In the genomic region with DNA sequence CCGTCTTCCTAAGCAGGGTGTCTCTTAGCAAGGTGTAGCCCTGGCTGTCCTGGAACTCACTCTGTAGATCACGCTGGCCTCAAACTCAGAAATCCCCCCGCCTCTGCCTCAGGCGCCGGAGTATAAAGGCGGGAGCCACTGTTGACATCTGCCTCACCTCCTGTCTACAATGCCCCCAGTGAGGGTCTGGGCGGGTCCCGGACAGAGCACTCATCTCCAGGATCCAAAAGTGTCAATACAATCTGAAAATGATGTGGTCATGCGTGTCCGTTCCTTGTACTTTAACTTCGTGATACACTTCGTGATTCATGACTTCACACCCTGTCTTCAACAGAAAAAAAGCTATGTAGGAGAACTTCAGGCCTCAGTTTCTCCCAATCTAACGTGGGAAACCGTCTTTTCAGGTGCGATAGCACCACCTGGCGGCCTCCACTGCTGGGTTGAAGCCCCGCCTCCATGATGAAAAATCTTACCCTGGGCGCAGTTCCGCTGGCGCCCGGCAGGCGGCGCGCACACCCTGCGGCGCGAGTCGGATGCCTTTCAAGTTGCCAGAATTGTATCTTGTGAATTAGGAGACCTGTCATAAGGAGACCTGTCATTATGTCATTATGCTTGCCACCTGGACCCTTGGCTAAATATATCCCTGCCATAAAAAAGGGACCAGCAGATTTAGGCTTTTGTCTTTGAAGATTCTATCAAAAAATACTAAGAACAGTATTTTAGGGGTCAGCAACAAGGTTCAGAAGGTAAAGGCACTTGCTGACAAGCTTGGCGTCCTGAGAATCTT, we compare ENCODE assay signal across 7 mouse cellular contexts. TPM values are rescaled to one million over a fixed set of nuclear protein-coding genes. Genes with fewer than 3 reads are reported as not detected.
DNase-seq lines count a peak whose midpoint lies in the region; ATAC-seq lines count a peak whose summit lies in the region.

No protein-coding gene starts in this region.

- 14% methylated on average over 29 of the region's 29 CpGs for WGBS in intestine, embryonic 16.5 days
- 13% methylated on average over 29 of the region's 29 CpGs for WGBS in limb, embryonic 10.5 days
- 10% methylated on average over 29 of the region's 29 CpGs for WGBS in midbrain, embryonic 12.5 days

- H3K9me3 ChIP-seq in intestine, embryonic 16.5 days (ENCODE audit: control insufficient read depth, low read length), result no peaks in the 10 kb centered on the region
- no peaks in the 10 kb centered on the region for H3K9me3 ChIP-seq in limb, embryonic 10.5 days (replicated peaks)
- H3K9me3 ChIP-seq in midbrain, embryonic 12.5 days, result no peaks in the 10 kb centered on the region

- H3K36me3 ChIP-seq in intestine, embryonic 16.5 days (ENCODE audit: control insufficient read depth, insufficient read depth, low read length), result no peaks in the 10 kb centered on the region
- peaks cover 5% of the 10 kb centered on the region for H3K36me3 ChIP-seq in limb, embryonic 10.5 days
- no peaks in the 10 kb centered on the region for H3K36me3 ChIP-seq in midbrain, embryonic 12.5 days

- H3K4me3 ChIP-seq in intestine, embryonic 16.5 days (ENCODE audit: low read length), result no peak overlapping the region; the same call in 1 of the 2 replicates
- H3K4me3 ChIP-seq in limb, embryonic 10.5 days, result peak overlapping the region; percentile 24
- 0 out of 2 replicates have a peak overlapping the region, but pooled peaks have one; percentile 0 for H3K4me3 ChIP-seq in midbrain, embryonic 12.5 days

- peak overlapping the region; percentile 90 for H3K27ac ChIP-seq in intestine, embryonic 16.5 days (ENCODE audit: low read length)
- H3K27ac ChIP-seq in limb, embryonic 10.5 days, result no peak overlapping the region
- H3K27ac ChIP-seq in midbrain, embryonic 12.5 days (replicated peaks), result no peak overlapping the region

- peak overlapping the region; percentile 100; the same call in 1 of the 2 replicates for H3K9ac ChIP-seq in intestine, embryonic 16.5 days (ENCODE audit: low read depth, low read length)
- no peak overlapping the region; the same call in 1 of the 2 replicates for H3K9ac ChIP-seq in midbrain, embryonic 12.5 days (replicated peaks)

- DNase-seq in adrenal gland, adult (ENCODE audit: inconsistent age in 2 of 2, low spot score in 1 of 2), result peak; percentile 92 to 98
- peak; percentile 91 for DNase-seq in embryo, embryonic 10.5 days (ENCODE audit: low spot score)
- peak; percentile 88 to 89 for DNase-seq in gastrocnemius, postnatal 4 days (ENCODE audit: low spot score in 2 of 2)
- peak; percentile 95 for DNase-seq in limb, embryonic 10.5 days (ENCODE audit: low spot score)
- peak; percentile 87 for DNase-seq in skeletal muscle tissue, adult 2 months (ENCODE audit: low read depth, low spot score)

- peaks cover 24% of the 10 kb centered on the region for H3K27me3 ChIP-seq in intestine, embryonic 16.5 days (replicated peaks; ENCODE audit: control insufficient read depth, insufficient read depth, low read length)
- H3K27me3 ChIP-seq in limb, embryonic 10.5 days (ENCODE audit: low read depth, poor library complexity, severe bottlenecking), result peaks cover 41% of the 10 kb centered on the region
- H3K27me3 ChIP-seq in midbrain, embryonic 12.5 days, result peaks cover 45% of the 10 kb centered on the region

- H3K4me1 ChIP-seq in intestine, embryonic 16.5 days (ENCODE audit: control insufficient read depth, insufficient read depth, low read length), result peaks cover 40% of the 10 kb centered on the region
- peaks cover 55% of the 10 kb centered on the region for H3K4me1 ChIP-seq in limb, embryonic 10.5 days
- peaks cover 54% of the 10 kb centered on the region for H3K4me1 ChIP-seq in midbrain, embryonic 12.5 days

- 0 out of 2 replicates have a peak overlapping the region, but pooled peaks have one; percentile 86 for H3K4me2 ChIP-seq in intestine, embryonic 16.5 days (ENCODE audit: low read depth, low read length)
- H3K4me2 ChIP-seq in midbrain, embryonic 12.5 days (replicated peaks), result no peak overlapping the region

- no peak for ATAC-seq in intestine, embryonic 16.5 days
- ATAC-seq in midbrain, embryonic 12.5 days (ENCODE audit: low FRiP score, low read depth), result no peak

RNA-seq across cellular contexts. Expression of gene Arid3a, which starts 1.7 kb away (rescaled TPM):
- total RNA-seq in gastrocnemius, postnatal 4 days (2021), result 1 to 10 TPM; 4.5 to 4.9 TPM
- 19.4 and 22.1 TPM in 2 replicates for polyA plus RNA-seq in intestine, embryonic 16.5 days (2015; fragmentation: Nextera tagmentation; extraction: Ambion mirVana)
- polyA plus RNA-seq in limb, embryonic 10.5 days (2016; fragmentation: Nextera tagmentation; extraction: Ambion mirVana), result 18.2 and 29.4 TPM in 2 replicates
- 4.0 and 5.6 TPM in 2 replicates for polyA plus RNA-seq in midbrain, embryonic 12.5 days (2016; fragmentation: Nextera tagmentation; extraction: Ambion mirVana)

RNA-seq across cellular contexts. Expression of gene R3hdm4, which starts 4.2 kb away (rescaled TPM):
- 100 to 1,000 TPM in 1 of 2 experiments, 10 to 100 TPM in 1; 97.9 to 102 TPM for total RNA-seq in gastrocnemius, postnatal 4 days (2021)
- 105 and 116 TPM in 2 replicates for polyA plus RNA-seq in intestine, embryonic 16.5 days (2015; fragmentation: Nextera tagmentation; extraction: Ambion mirVana)
- 116 and 143 TPM in 2 replicates for polyA plus RNA-seq in limb, embryonic 10.5 days (2016; fragmentation: Nextera tagmentation; extraction: Ambion mirVana)
- 157 and 167 TPM in 2 replicates for polyA plus RNA-seq in midbrain, embryonic 12.5 days (2016; fragmentation: Nextera tagmentation; extraction: Ambion mirVana)

RNA-seq across cellular contexts. Expression of gene Kiss1r, which starts 8.4 kb away (rescaled TPM):
- under 1 TPM; 0.41 to 0.56 TPM for total RNA-seq in gastrocnemius, postnatal 4 days (2021)
- 0.68 and 0.69 TPM in 2 replicates for polyA plus RNA-seq in intestine, embryonic 16.5 days (2015; fragmentation: Nextera tagmentation; extraction: Ambion mirVana)
- polyA plus RNA-seq in limb, embryonic 10.5 days (2016; fragmentation: Nextera tagmentation; extraction: Ambion mirVana), result 0.31 and 0.49 TPM in 2 replicates
- 1.4 and 1.5 TPM in 2 replicates for polyA plus RNA-seq in midbrain, embryonic 12.5 days (2016; fragmentation: Nextera tagmentation; extraction: Ambion mirVana)

RNA-seq across cellular contexts. Expression of gene Gm26602, which starts 14.5 kb away (rescaled TPM):
- total RNA-seq in gastrocnemius, postnatal 4 days (2021), result not detected
- 2.1 and 7.8 TPM in 2 replicates for polyA plus RNA-seq in intestine, embryonic 16.5 days (2015; fragmentation: Nextera tagmentation; extraction: Ambion mirVana)
- not detected in 2 replicates for polyA plus RNA-seq in limb, embryonic 10.5 days (2016; fragmentation: Nextera tagmentation; extraction: Ambion mirVana)
- polyA plus RNA-seq in midbrain, embryonic 12.5 days (2016; fragmentation: Nextera tagmentation; extraction: Ambion mirVana), result 27.9 and 34.2 TPM in 2 replicates

RNA-seq across cellular contexts. Expression of gene Med16, which starts 16.5 kb away (rescaled TPM):
- 10 to 100 TPM; 39.4 to 41.1 TPM for total RNA-seq in gastrocnemius, postnatal 4 days (2021)
- 34.1 and 37.2 TPM in 2 replicates for polyA plus RNA-seq in intestine, embryonic 16.5 days (2015; fragmentation: Nextera tagmentation; extraction: Ambion mirVana)
- 63.6 and 67.1 TPM in 2 replicates for polyA plus RNA-seq in limb, embryonic 10.5 days (2016; fragmentation: Nextera tagmentation; extraction: Ambion mirVana)
- 65.4 and 68.4 TPM in 2 replicates for polyA plus RNA-seq in midbrain, embryonic 12.5 days (2016; fragmentation: Nextera tagmentation; extraction: Ambion mirVana)
